Mouse (Mus musculus) B cell, adult 67 days (primary cell): ENCODE results near the gene Gm5849. TPM values are rescaled to one million over a fixed set of nuclear protein-coding genes. Genes with fewer than 3 reads are reported as not detected.

Experiments
- total RNA-seq, 2 experiments: library from RNA; stranded (reverse); gene quantifications; 4 replicates each; pipeline ENCODE4 v1.2.4; 2023

Gene Gm5849
- not detected for total RNA-seq

DNA sequence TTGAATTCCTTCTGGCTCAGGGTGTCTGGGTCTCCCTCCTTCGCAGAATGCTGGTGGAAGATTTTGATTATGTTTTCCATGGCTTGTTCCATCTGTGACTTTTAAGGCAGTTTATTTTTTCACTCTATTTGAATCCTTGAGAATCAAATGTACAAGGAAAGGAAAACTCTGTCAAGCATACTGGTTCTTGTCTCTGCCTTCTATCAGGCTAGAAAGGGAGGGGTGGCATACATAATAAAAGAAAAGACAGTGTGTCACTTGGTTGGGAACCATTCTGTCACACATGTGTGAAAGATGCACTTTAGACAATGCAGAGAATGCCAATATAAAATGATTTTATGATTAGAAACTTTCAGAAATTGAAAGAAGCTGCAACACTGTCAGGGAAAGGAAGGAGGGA lies at the start of gene Gm5849:
TSS of gene Gm5849 (minus strand) at position 101 of the 400 bp plus-strand sequence.

DNA sequence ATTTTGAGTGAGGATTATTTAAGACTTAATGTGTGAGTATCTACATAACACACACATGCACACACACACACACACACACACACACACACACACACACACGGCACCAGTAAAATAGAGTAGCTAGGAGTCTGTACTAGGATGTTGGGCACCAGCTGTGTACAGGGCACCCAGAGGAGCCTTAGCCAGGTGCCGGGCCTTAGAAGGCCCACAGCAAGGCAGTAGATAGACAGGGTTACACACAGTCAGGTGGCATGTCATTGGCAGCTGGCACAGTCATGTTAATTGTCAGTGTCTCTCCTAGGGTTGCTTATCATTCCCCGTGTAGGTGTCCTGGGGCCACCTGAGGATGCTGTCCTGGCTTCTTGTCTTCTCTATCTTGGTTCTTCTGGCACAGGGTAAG lies 51.1 kb downstream of the Gm5849 start, which contains the start of gene Pglyrp4:
TSS of gene Pglyrp4 (plus strand) at position 301 of the 400 bp plus-strand sequence.

Other genes with a start within 250 kb of the Gm5849 start
- gene S100a16, start 240.6 kb downstream of the Gm5849 start, total RNA-seq, result not detected
- not detected for gene S100a3, start 217.3 kb downstream of the Gm5849 start, total RNA-seq
- not detected for gene S100a2, start 187.6 kb downstream of the Gm5849 start, total RNA-seq
- not detected for gene Gm42674, start 176.0 kb downstream of the Gm5849 start, total RNA-seq
- gene S100a4, start 174.1 kb downstream of the Gm5849 start, total RNA-seq, result 10 to 100 TPM; 51.9 to 57.1 TPM
- gene S100a5, start 169.4 kb downstream of the Gm5849 start, total RNA-seq, result 1 to 10 TPM; 5.2 to 5.4 TPM
- gene S100a6, start 165.0 kb downstream of the Gm5849 start, total RNA-seq, result 100 to 1,000 TPM in 1 of 2 experiments, 10 to 100 TPM in 1; 78.7 to 101 TPM
- gene S100a7a, start 123.9 kb downstream of the Gm5849 start, total RNA-seq, result not detected
- 10 to 100 TPM in 1 of 2 experiments, 1 to 10 TPM in 1; 6.8 to 14.3 TPM for gene S100a8, start 108.9 kb downstream of the Gm5849 start, total RNA-seq
- gene S100a9, start 82.2 kb downstream of the Gm5849 start, total RNA-seq, result 10 to 100 TPM in 1 of 2 experiments, 1 to 10 TPM in 1; 9.6 to 10.5 TPM
- gene Pglyrp4, start 51.0 kb downstream of the Gm5849 start, total RNA-seq, result not detected